Mouse (Mus musculus): Measurements from ENCODE around the gene Ldlrap1.

Ldlrap1 gene

DNA sequence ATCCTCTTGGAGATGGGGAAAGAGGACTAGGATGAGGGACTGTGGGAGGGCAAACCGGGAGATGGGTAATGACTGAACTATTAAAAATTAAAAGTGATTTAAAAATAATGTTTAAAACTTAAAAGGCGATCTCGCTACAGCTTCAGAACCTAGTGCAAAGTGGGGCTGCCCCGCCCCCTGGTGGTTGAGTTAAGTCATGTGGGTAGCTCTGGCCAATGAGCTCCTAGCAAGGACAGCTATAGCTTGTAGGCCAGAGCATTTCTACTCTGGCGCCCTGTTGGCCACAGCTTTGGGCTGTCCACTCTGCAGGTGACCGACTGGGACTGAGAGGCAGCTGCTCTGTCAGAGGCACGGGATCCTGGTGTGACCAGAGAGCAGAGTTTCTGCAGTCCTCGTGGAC lies 53.9 kb downstream of the Ldlrap1 start:
- peak; percentile 86 to 90 for DNase-seq (ENCODE audit: low spot score in 2 of 2)

DNA sequence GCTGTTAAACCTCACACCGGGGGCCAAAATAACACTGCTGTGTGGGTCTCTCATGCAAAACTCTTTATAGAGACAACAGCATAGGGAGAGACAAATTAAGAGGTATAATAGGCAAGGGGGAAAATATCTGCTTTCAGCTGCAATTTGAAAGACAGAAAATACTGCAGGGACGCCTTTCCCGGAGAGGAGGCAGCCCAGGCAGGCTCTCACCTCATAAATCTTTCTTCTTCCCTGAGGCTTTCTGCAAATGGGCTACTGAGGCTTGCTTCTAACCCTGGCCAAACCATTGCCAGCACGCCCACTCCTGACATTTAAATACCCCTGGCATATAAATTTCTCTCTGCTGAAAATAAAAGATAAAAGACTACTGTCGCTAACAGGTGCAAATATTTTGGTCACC lies 62.5 kb downstream of the Ldlrap1 start:
- DNase-seq (ENCODE audit: low spot score in 2 of 2): no peak

DNA sequence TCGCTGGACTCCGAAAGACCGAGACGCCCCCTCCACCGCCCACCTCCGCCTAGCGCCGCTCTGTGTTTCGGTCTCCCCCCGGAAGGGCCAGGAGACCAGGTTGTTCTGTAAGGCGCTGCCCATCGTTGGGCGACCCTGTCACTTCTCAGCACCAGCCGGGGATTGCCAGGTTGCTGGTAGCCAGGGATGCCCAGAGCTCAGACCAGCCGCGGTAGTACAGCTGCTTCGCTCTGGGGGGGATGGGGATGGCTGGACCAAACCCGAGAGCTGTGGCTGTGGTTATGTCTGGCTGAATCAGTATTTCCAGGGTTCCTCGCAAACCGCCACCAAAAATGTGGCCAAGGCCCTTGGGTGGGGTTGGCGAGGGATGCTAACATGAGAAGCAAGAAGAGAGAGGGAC lies 63.2 kb downstream of the Ldlrap1 start:
- no peak for DNase-seq (ENCODE audit: low spot score in 2 of 2)

DNA sequence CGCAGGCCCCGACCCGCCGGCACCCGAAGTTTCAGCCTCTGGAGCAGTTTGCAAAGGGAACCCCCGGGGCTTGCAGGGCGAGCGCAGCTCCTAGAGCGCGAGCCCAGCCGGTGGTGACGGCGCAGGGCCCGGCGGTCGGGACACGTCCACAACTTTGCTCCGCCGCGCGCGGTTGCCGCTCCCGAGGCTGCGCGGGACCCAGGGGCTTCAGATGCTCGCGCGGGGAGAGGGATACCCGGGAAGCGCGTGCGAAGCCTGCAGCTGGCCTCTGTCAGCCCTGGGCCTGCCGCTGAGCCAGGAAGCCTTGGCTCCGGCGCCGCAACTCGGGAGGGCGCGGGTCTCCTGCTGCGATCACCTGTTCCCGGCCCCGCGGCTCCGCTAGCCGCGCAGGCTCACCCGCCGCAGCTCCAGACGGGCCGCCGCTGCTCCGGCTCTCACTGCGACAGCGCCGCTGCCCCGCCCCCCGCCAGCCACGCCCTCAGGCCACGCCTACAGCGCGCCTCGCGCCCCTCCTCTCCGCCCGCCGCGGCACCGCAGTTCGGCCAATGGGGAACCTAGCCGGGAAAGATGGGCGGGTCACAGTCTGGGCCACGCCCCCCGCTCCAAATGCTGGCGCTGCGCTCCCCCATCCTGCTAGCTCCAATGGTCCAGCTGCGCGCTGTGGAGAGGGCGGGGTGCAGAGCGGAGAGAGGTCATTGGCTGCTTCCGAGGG lies 63.8 kb downstream of the Ldlrap1 start, which contains the start of gene Man1c1:
TSS of gene Man1c1 (minus strand) at position 456 of the 712 bp plus-strand sequence.
- DNase-seq (ENCODE audit: low spot score in 2 of 2): peak; percentile 99

DNA sequence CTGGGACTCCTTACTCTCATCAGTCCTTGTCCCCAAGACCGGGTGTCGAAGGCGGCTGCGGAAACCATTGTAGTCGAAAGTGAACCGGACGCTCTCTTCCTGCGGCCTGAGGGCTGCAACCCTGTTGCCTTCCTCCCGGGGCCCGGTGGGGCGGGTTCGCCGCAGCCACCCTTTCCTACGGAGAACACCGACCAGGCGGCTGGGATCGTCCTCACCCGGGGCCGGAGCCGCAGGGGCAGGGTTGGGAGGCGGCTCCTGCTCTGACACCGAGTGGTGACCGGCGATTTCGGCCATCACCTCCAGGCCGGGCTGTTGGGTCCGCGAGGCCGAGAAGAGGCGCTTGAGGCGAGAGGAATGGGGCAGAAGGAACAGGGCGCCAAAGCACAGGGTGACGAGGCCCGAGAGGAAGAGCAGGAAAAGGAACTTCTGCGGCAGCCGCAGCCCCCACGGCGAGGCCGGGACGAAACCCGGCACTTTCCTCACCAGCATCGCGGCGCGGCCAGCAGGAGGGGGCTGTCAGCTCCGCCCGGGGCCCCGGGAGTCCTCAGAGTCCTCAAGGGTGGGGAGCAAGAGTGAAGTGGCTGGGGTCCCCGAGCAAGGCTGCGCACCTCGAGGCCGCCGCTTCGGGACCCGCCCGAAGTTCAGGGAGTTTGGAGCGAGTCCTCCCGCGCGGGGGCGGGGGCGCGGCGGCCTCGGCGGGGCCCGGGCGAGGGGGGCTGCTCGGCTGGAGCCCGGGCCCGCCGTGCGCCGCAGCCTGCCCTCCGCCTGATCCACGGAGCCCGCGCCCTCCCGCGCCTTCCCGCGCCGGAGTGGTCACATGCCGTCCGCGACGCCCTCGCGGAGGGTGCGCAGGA lies 64.6 kb downstream of the Ldlrap1 start:
- peak; percentile 47 to 51 for DNase-seq (ENCODE audit: low spot score in 2 of 2)

DNA sequence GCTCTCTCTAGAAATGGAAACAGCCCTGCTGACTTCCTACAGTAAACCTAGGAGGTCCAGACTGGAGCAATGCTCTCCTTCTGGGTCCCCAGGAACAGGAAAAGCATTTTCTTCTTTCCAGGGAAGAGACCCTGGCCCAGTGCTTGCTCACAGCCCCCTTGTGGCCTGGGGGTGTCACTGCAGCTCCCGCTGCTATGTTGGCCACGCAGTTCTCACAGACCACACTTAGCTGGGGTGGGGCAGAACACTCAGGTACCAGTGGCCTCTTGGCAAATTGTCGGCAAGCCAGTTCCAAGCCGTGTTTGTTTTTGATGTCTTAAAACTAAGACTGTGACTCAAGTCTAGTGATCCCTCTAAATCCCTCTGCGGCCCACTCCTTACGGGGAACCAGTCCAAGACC lies 65.9 kb downstream of the Ldlrap1 start:
- DNase-seq (ENCODE audit: low spot score in 2 of 2): peak; percentile 79 to 85

DNA sequence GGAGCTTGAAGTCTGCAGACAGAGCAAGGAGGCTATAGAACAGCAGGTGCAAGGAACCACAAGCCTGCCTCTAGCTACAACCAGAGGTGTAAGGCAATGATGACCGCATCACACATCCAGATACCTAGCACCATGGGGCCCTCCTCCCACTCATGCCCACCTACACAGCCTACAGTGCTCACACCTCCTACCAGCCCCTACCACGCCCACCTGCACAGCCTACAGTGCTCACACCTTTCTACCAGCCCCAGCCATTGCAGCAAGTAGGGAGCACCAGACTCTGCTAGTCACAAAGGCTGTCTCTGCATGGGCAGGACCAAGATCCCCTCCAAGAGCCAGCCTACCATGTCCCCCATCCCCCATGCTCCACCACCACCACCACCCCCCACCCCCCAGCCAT lies 66.9 kb downstream of the Ldlrap1 start:
- DNase-seq (ENCODE audit: low spot score in 2 of 2): no peak

DNA sequence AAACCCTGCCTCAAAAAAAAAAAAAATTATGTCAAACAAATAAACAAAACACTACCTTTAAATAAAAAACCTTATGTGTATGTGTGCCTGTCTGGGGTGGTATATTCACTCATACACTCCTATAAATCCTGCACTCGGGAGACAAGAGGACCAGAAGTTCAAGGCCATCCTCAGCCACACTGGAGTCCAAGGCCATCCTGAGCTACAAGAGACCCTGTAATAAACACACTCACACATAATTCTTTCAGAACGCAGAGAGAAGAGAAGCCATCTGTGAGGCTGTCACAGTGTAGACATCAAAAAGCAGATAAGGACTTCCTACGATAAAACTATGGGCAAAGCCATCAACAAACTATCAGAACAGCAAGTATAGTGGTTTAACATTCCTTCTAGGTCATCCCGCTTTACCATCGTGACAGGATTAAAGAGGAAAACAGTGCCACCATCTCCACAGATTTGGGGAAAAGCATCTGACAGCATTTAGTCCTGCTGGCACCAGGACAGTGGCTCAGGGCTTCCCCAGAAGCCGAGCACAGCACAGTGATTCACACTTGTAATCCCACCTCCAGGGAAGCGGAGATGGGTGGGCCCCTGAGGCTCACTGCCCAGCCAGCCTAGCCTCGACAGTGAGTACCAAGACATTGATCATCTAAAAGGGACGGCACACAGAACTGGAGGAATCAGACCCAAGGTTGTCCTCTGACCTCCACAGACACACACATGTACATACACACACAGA lies 74.5 kb downstream of the Ldlrap1 start:
- no peak for DNase-seq (ENCODE audit: low spot score in 2 of 2)

DNA sequence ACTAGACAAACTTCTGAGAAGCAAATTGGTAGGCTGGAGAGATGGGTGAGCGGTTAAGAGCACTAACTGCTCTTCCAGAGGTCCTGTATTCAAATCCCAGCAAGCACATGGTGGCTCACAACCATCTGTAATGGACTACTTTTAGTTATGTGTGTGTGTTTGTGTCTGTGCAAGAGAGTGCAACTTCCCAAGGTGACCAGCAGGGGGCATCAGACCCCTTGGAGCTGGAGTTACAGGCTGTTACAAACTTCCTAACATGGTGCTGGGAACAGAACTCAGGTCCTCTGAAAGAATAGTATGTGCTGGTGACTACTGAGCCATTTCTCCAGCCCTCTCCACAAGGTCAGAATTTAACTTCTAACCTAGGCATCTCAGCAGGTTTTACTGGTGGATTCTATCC lies 75.4 kb downstream of the Ldlrap1 start:
- DNase-seq (ENCODE audit: low spot score in 2 of 2): no peak

All from right cerebral cortex, postnatal 10 days (tissue).